ENCODE assay signal across 24 mouse cellular contexts in the genomic region with DNA sequence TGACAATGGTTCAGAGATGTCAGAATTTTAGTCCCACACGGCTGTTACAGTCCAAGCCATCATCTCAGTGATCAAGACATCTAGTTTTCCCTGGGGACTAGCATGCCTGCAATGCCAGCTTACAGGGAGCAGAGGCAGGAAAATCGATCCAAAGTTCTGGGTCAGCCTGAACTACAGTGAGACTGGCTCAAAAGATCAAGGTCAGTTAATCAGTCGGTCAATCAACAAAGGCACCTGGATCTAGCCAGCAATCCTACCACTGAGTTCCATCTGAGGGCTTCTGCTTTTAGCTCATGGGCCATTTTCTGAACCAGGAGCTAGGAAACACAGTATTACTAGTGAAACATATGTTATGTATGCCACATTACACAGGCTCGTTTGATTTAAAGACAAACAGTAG. TPM values are rescaled to one million over a fixed set of nuclear protein-coding genes. Genes with fewer than 3 reads are reported as not detected.
A peak's percentile ranks its signal among the peaks of the same experiment; 100 is the strongest.
DNase-seq lines count a peak whose midpoint lies in the region; ATAC-seq and TF ChIP-seq lines count a peak whose summit lies in the region.
"Had no signal": no experiment of that assay in that cellular context is flagged by ENCODE, and none has a peak within 500 bp of the region (broad histone marks: within the 10 kb centered on the region; RNA-seq: fewer than 3 reads in every experiment).

No protein-coding gene starts in this region.

- peak; percentile 94 for DNase-seq in liver, adult 2 months (ENCODE audit: extremely low read depth, low read depth, low spot score)
- DNase-seq in liver, result no peak
- DNase-seq in liver, embryonic 11.5 days (ENCODE audit: low spot score), result no peak
- peak; percentile 8 for DNase-seq in midbrain, embryonic 11.5 days (ENCODE audit: low spot score, missing footprints)
- DNase-seq in liver, postnatal 0 days, result peak; percentile 24
- no peak for DNase-seq in embryonic facial prominence, embryonic 10.5 days (ENCODE audit: low spot score)
- DNase-seq: adrenal gland, adult 2 months; adrenal gland, adult 8-10 months; adrenal gland, postnatal 10 days; adrenal gland, postnatal 14 days; adrenal gland, postnatal 25 days; adrenal gland, postnatal 36 days; B cell, adult 2 months; cerebellum, adult 11 months; cerebellum, adult 11-12 months had no signal

- peaks cover 2% of the 10 kb centered on the region; the same call in 1 of the 2 replicates for H3K4me1 ChIP-seq in liver, adult 2 months (ENCODE audit: control insufficient read depth, insufficient read depth, low read length)
- peaks cover 4% of the 10 kb centered on the region for H3K4me1 ChIP-seq in liver, embryonic 11.5 days (replicated peaks; ENCODE audit: control insufficient read depth, insufficient read depth, low read length)
- peaks cover 17% of the 10 kb centered on the region for H3K4me1 ChIP-seq in liver, embryonic 12.5 days
- no peaks in the 10 kb centered on the region for H3K4me1 ChIP-seq in midbrain, embryonic 11.5 days (ENCODE audit: control insufficient read depth, insufficient read depth, low read length)
- peaks cover 2% of the 10 kb centered on the region; the same call in 1 of the 2 replicates for H3K4me1 ChIP-seq in midbrain, embryonic 15.5 days
- no peaks in the 10 kb centered on the region for H3K4me1 ChIP-seq in liver, postnatal 0 days (ENCODE audit: insufficient read depth)
- H3K4me1 ChIP-seq in embryonic facial prominence, embryonic 10.5 days, result peaks cover 4% of the 10 kb centered on the region

- H3K27me3 ChIP-seq in liver, adult 2 months (ENCODE audit: control insufficient read depth, insufficient read depth, low read length), result no peaks in the 10 kb centered on the region
- no peaks in the 10 kb centered on the region for H3K27me3 ChIP-seq in liver, embryonic 11.5 days (replicated peaks; ENCODE audit: control insufficient read depth, insufficient read depth, low read length)
- H3K27me3 ChIP-seq in liver, embryonic 12.5 days (replicated peaks), result 0 out of 2 replicates have a peak, but pooled peaks cover 3% of the 10 kb centered on the region
- H3K27me3 ChIP-seq in midbrain, embryonic 11.5 days (ENCODE audit: control insufficient read depth, insufficient read depth, low read length), result no peaks in the 10 kb centered on the region
- H3K27me3 ChIP-seq in midbrain, embryonic 15.5 days (replicated peaks), result no peaks in the 10 kb centered on the region
- no peaks in the 10 kb centered on the region for H3K27me3 ChIP-seq in liver, postnatal 0 days (ENCODE audit: insufficient read depth, low read length)
- peaks cover 5% of the 10 kb centered on the region; the same call in 1 of the 2 replicates for H3K27me3 ChIP-seq in embryonic facial prominence, embryonic 10.5 days (replicated peaks; ENCODE audit: low read depth, poor library complexity, severe bottlenecking)
- H3K27me3 ChIP-seq: CH12.LX, Patski had no signal

- no peak overlapping the region for H3K4me2 ChIP-seq in liver, embryonic 11.5 days
- no peak overlapping the region for H3K4me2 ChIP-seq in liver, embryonic 12.5 days
- H3K4me2 ChIP-seq in midbrain, embryonic 11.5 days, result no peak overlapping the region
- H3K4me2 ChIP-seq in midbrain, embryonic 15.5 days, result no peak overlapping the region
- no peak overlapping the region for H3K4me2 ChIP-seq in liver, postnatal 0 days (ENCODE audit: low read depth, low read length)

- no peak overlapping the region for H3K4me3 ChIP-seq in liver, adult 2 months (ENCODE audit: insufficient read depth, low read depth, low read length)
- H3K4me3 ChIP-seq in liver, embryonic 11.5 days (ENCODE audit: low read depth, low read length), result no peak overlapping the region
- no peak overlapping the region for H3K4me3 ChIP-seq in liver, embryonic 12.5 days
- H3K4me3 ChIP-seq in midbrain, embryonic 11.5 days (ENCODE audit: low read depth, low read length), result no peak overlapping the region
- no peak overlapping the region for H3K4me3 ChIP-seq in midbrain, embryonic 15.5 days
- no peak overlapping the region for H3K4me3 ChIP-seq in liver, postnatal 0 days (ENCODE audit: low read depth, low read length)
- H3K4me3 ChIP-seq in embryonic facial prominence, embryonic 10.5 days, result no peak overlapping the region

- no peaks in the 10 kb centered on the region for H3K9me3 ChIP-seq in liver, embryonic 11.5 days (ENCODE audit: control insufficient read depth, low read length)
- H3K9me3 ChIP-seq in liver, embryonic 12.5 days (replicated peaks), result no peaks in the 10 kb centered on the region
- no peaks in the 10 kb centered on the region for H3K9me3 ChIP-seq in midbrain, embryonic 11.5 days (ENCODE audit: control insufficient read depth, low read length)
- no peaks in the 10 kb centered on the region for H3K9me3 ChIP-seq in midbrain, embryonic 15.5 days
- no peaks in the 10 kb centered on the region for H3K9me3 ChIP-seq in liver, postnatal 0 days (ENCODE audit: low read length)
- no peaks in the 10 kb centered on the region for H3K9me3 ChIP-seq in embryonic facial prominence, embryonic 10.5 days
- H3K9me3 ChIP-seq: G1E had no signal

- H3K27ac ChIP-seq in liver, adult 2 months (replicated peaks; ENCODE audit: insufficient read depth, low read depth, low read length), result no peak overlapping the region
- no peak overlapping the region for H3K27ac ChIP-seq in liver, embryonic 11.5 days (ENCODE audit: low read depth, low read length)
- no peak overlapping the region for H3K27ac ChIP-seq in liver, embryonic 12.5 days
- no peak overlapping the region for H3K27ac ChIP-seq in midbrain, embryonic 11.5 days (ENCODE audit: low read depth, low read length)
- no peak overlapping the region for H3K27ac ChIP-seq in midbrain, embryonic 15.5 days
- H3K27ac ChIP-seq in liver, postnatal 0 days (ENCODE audit: low read depth), result no peak overlapping the region
- no peak overlapping the region for H3K27ac ChIP-seq in embryonic facial prominence, embryonic 10.5 days (replicated peaks)

- no peaks in the 10 kb centered on the region for H3K79me2 ChIP-seq in liver, adult 2 months (ENCODE audit: control insufficient read depth, insufficient read depth, low read length)

- H3K9ac ChIP-seq in liver, adult 2 months (ENCODE audit: low read depth, low read length), result no peak overlapping the region
- H3K9ac ChIP-seq in liver, embryonic 11.5 days (ENCODE audit: low read depth, low read length), result no peak overlapping the region
- H3K9ac ChIP-seq in liver, embryonic 12.5 days, result no peak overlapping the region
- H3K9ac ChIP-seq in midbrain, embryonic 11.5 days (ENCODE audit: low read length), result no peak overlapping the region
- H3K9ac ChIP-seq in midbrain, embryonic 15.5 days, result no peak overlapping the region
- H3K9ac ChIP-seq in liver, postnatal 0 days (replicated peaks), result no peak overlapping the region

- H3K36me3 ChIP-seq in liver, adult 2 months (ENCODE audit: control insufficient read depth, insufficient read depth, low read length), result no peaks in the 10 kb centered on the region
- H3K36me3 ChIP-seq in liver, embryonic 11.5 days (ENCODE audit: control insufficient read depth, insufficient read depth, low read length), result no peaks in the 10 kb centered on the region
- H3K36me3 ChIP-seq in liver, embryonic 12.5 days, result no peaks in the 10 kb centered on the region
- no peaks in the 10 kb centered on the region for H3K36me3 ChIP-seq in midbrain, embryonic 11.5 days (ENCODE audit: control insufficient read depth, insufficient read depth, low read length)
- no peaks in the 10 kb centered on the region for H3K36me3 ChIP-seq in midbrain, embryonic 15.5 days (replicated peaks)
- no peaks in the 10 kb centered on the region for H3K36me3 ChIP-seq in liver, postnatal 0 days (replicated peaks; ENCODE audit: insufficient read depth, low read length)
- no peaks in the 10 kb centered on the region for H3K36me3 ChIP-seq in embryonic facial prominence, embryonic 10.5 days (replicated peaks)
- H3K36me3 ChIP-seq: G1E had no signal

- no peak for TF ChIP-seq CTCF in liver, adult 2 months (IDR thresholded peaks at IDR 0.05; ENCODE audit: low read depth, low read length)
- TF ChIP-seq CTCF in liver, postnatal 0 days (IDR thresholded peaks at IDR 0.05; ENCODE audit: low read depth), result no peak

- 0 out of 2 replicates have a peak, but pooled peaks have one; percentile 23 for ATAC-seq in liver, embryonic 11.5 days (replicated peaks; ENCODE audit: low FRiP score)
- no peak; the same call in 1 of the 2 replicates for ATAC-seq in liver, embryonic 12.5 days
- ATAC-seq in midbrain, embryonic 11.5 days (ENCODE audit: low FRiP score), result no peak
- no peak for ATAC-seq in midbrain, embryonic 15.5 days (replicated peaks)
- peak; percentile 85 for ATAC-seq in liver, postnatal 0 days
- ATAC-seq: activated CD4-positive, CD25-positive, alpha-beta regulatory T cell, adult 4 months; CD4-positive, CD25-positive, alpha-beta regulatory T cell, adult 4 months; Patski had no signal

- TF ChIP-seq POLR2A in liver, adult 2 months (IDR thresholded peaks at IDR 0.05; ENCODE audit: extremely low read depth, insufficient read depth, low read length), result no peak

- WGBS in liver, adult 2 months, result 13% methylated on average over 4 of the region's 4 CpGs
- 67% methylated on average over 4 of the region's 4 CpGs for WGBS in liver, embryonic 11.5 days
- 57% methylated on average over 4 of the region's 4 CpGs for WGBS in liver, embryonic 12.5 days (ENCODE audit: insufficient replicate concordance)
- 73% methylated on average over 4 of the region's 4 CpGs for WGBS in midbrain, embryonic 11.5 days
- WGBS in midbrain, embryonic 15.5 days, result 81% methylated on average over 4 of the region's 4 CpGs
- 41% methylated on average over 4 of the region's 4 CpGs for WGBS in liver, postnatal 0 days (ENCODE audit: insufficient replicate concordance)
- 72% methylated on average over 4 of the region's 4 CpGs for WGBS in embryonic facial prominence, embryonic 10.5 days

- no peak for TF ChIP-seq EP300 in liver, postnatal 0 days (IDR thresholded peaks at IDR 0.05; ENCODE audit: low read depth)

RNA-seq across cellular contexts. Expression of gene Med12l, which starts 25.0 kb away (rescaled TPM):
- 1.4 and 1.5 TPM in 2 replicates for total RNA-seq in liver, adult 2 months (2014; rRNA removed)
- polyA plus RNA-seq in liver, adult 2 months (2012; rRNA removed), result 0.87 and 1.4 TPM in 2 replicates
- polyA plus RNA-seq in liver, embryonic 11.5 days (2014; fragmentation: Nextera tagmentation; extraction: Ambion mirVana), result 3.6 TPM in 2 replicates
- 1.9 and 2.1 TPM in 2 replicates for polyA plus RNA-seq in liver, embryonic 12.5 days (2016; fragmentation: Nextera tagmentation; extraction: Ambion mirVana)
- polyA plus RNA-seq in midbrain, embryonic 11.5 days (2014; fragmentation: Nextera tagmentation; extraction: Ambion mirVana), result 2.9 and 3.3 TPM in 2 replicates
- polyA plus RNA-seq in midbrain, embryonic 15.5 days (2015; fragmentation: Nextera tagmentation; extraction: Ambion mirVana), result 4.5 TPM in 2 replicates
- polyA plus RNA-seq in liver, postnatal 0 days (2015; fragmentation: Nextera tagmentation; extraction: Ambion mirVana), result 0.52 and 0.67 TPM in 2 replicates
- polyA plus RNA-seq in embryonic facial prominence, embryonic 10.5 days (2016; fragmentation: Nextera tagmentation; extraction: Ambion mirVana), result 2.0 and 2.6 TPM in 2 replicates
- total RNA-seq: MEL had no signal
- polyA plus RNA-seq: C2C12, G1E had no signal

Comparison
In these comparisons a context has a peak if more than half of its experiments do, and no peak if none do; other contexts are left out.
1. DNase-seq: peak in liver, adult 2 months (single experiment), midbrain, embryonic 11.5 days (single experiment) and liver, postnatal 0 days (single experiment); none in liver (single experiment), liver, embryonic 11.5 days (single experiment) and embryonic facial prominence, embryonic 10.5 days (single experiment).
2. ATAC-seq: peak in liver, embryonic 11.5 days (single experiment) and liver, postnatal 0 days (single experiment); none in liver, embryonic 12.5 days (single experiment), midbrain, embryonic 11.5 days (single experiment) and midbrain, embryonic 15.5 days (single experiment).